ENCODE assay signal across 8 mouse cellular contexts in genomic region chr11:90389902-90390816, GRCm38 (mm10). TPM values are rescaled to one million over a fixed set of nuclear protein-coding genes. Genes with fewer than 3 reads are reported as not detected.
DNase-seq lines count a peak whose midpoint lies in the region; ATAC-seq lines count a peak whose summit lies in the region.

No protein-coding gene starts in this region.

- H3K27ac ChIP-seq in heart, embryonic 11.5 days (ENCODE audit: low read depth, low read length), result no peak overlapping the region
- no peak overlapping the region for H3K27ac ChIP-seq in heart, embryonic 12.5 days (ENCODE audit: poor library complexity, severe bottlenecking)
- no peak overlapping the region for H3K27ac ChIP-seq in neural tube, embryonic 12.5 days

- WGBS in heart, embryonic 11.5 days (ENCODE audit: insufficient replicate concordance), result under 1% methylated on average over 39 of the region's 41 CpGs
- WGBS in heart, embryonic 12.5 days, result under 1% methylated on average over 41 of the region's 41 CpGs
- WGBS in neural tube, embryonic 12.5 days, result under 1% methylated on average over 41 of the region's 41 CpGs

- peak overlapping the region; percentile 56 for H3K4me3 ChIP-seq in heart, embryonic 11.5 days (ENCODE audit: low read depth, low read length)
- H3K4me3 ChIP-seq in heart, embryonic 12.5 days, result peak overlapping the region; percentile 60
- H3K4me3 ChIP-seq in neural tube, embryonic 12.5 days, result peak overlapping the region; percentile 42

- H3K36me3 ChIP-seq in heart, embryonic 11.5 days (ENCODE audit: control insufficient read depth, insufficient read depth, low read length), result no peaks in the 10 kb centered on the region
- no peaks in the 10 kb centered on the region for H3K36me3 ChIP-seq in heart, embryonic 12.5 days
- no peaks in the 10 kb centered on the region for H3K36me3 ChIP-seq in neural tube, embryonic 12.5 days

- no peak for DNase-seq in heart, adult 8-10 months (ENCODE audit: low spot score)
- DNase-seq in MN1 (ENCODE audit: low spot score), result peak; percentile 23
- peak; percentile 27 for DNase-seq in kidney, postnatal 14 days
- no peak for DNase-seq in layer of hippocampus, adult 18-20 months (ENCODE audit: low spot score in 2 of 2)
- DNase-seq in spleen, postnatal 14 days (ENCODE audit: low spot score in 2 of 2), result no peak

- peak; percentile 31; the same call in 1 of the 2 replicates for ATAC-seq in heart, embryonic 11.5 days (replicated peaks; ENCODE audit: insufficient number of reproducible peaks, low FRiP score, low TSS enrichment)
- peak; percentile 33; the same call in 1 of the 2 replicates for ATAC-seq in heart, embryonic 12.5 days (ENCODE audit: insufficient number of reproducible peaks, low FRiP score)
- ATAC-seq in neural tube, embryonic 12.5 days (ENCODE audit: low FRiP score, low read depth), result peak; percentile 64

- peaks cover 19% of the 10 kb centered on the region for H3K4me1 ChIP-seq in heart, embryonic 11.5 days (ENCODE audit: control insufficient read depth, insufficient read depth, low read length)
- H3K4me1 ChIP-seq in heart, embryonic 12.5 days (replicated peaks), result peaks cover 28% of the 10 kb centered on the region
- peaks cover 14% of the 10 kb centered on the region for H3K4me1 ChIP-seq in neural tube, embryonic 12.5 days

- no peaks in the 10 kb centered on the region for H3K9me3 ChIP-seq in heart, embryonic 11.5 days (replicated peaks; ENCODE audit: control insufficient read depth, low read length)
- H3K9me3 ChIP-seq in heart, embryonic 12.5 days (replicated peaks), result no peaks in the 10 kb centered on the region
- no peaks in the 10 kb centered on the region for H3K9me3 ChIP-seq in neural tube, embryonic 12.5 days

- peak overlapping the region; percentile 93 for H3K4me2 ChIP-seq in heart, embryonic 11.5 days
- H3K4me2 ChIP-seq in heart, embryonic 12.5 days, result peak overlapping the region; percentile 96
- peak overlapping the region; percentile 87 for H3K4me2 ChIP-seq in neural tube, embryonic 12.5 days (replicated peaks)

- H3K27me3 ChIP-seq in heart, embryonic 11.5 days (ENCODE audit: control insufficient read depth, insufficient read depth, low read length), result peaks cover 13% of the 10 kb centered on the region
- peaks cover 26% of the 10 kb centered on the region for H3K27me3 ChIP-seq in heart, embryonic 12.5 days (replicated peaks)
- peaks cover 44% of the 10 kb centered on the region for H3K27me3 ChIP-seq in neural tube, embryonic 12.5 days (replicated peaks)

- H3K9ac ChIP-seq in heart, embryonic 11.5 days (ENCODE audit: low read depth, low read length), result peak overlapping the region; percentile 58
- peak overlapping the region; percentile 74 for H3K9ac ChIP-seq in heart, embryonic 12.5 days
- peak overlapping the region; percentile 38 for H3K9ac ChIP-seq in neural tube, embryonic 12.5 days

RNA-seq across cellular contexts. Expression of gene Hlf, which starts 0.5 kb away (rescaled TPM):
- 1.4 and 2.1 TPM in 2 replicates for polyA plus RNA-seq in heart, embryonic 11.5 days (2014; fragmentation: Nextera tagmentation; extraction: Ambion mirVana)
- 10 to 100 TPM; 14.6 to 34.7 (median 21.5) TPM for total RNA-seq in heart, adult 8-10 months (2022)
- 2.7 and 3.7 TPM in 2 replicates for polyA plus RNA-seq in heart, embryonic 12.5 days (2016; fragmentation: Nextera tagmentation; extraction: Ambion mirVana)
- 1.8 and 2.5 TPM in 2 replicates for polyA plus RNA-seq in neural tube, embryonic 12.5 days (2016; fragmentation: Nextera tagmentation; extraction: Ambion mirVana)
- 100 to 1,000 TPM in 1 of 2 experiments, 10 to 100 TPM in 1; 96.0 to 105 TPM for total RNA-seq in layer of hippocampus, adult 18-20 months (2021)

Comparison
In these comparisons a context has a peak if more than half of its experiments do, and no peak if none do; other contexts are left out.
1. DNase-seq: peak in MN1 (single experiment) and kidney, postnatal 14 days (single experiment); none in heart, adult 8-10 months (single experiment), layer of hippocampus, adult 18-20 months (0 of 2) and spleen, postnatal 14 days (0 of 2).
2. Peak in every context shown above with its lines, with median percentiles within 50 percentile points of each other: ATAC-seq, H3K4me2 ChIP-seq, H3K4me3 ChIP-seq and H3K9ac ChIP-seq.